ENCODE assay signal across 29 mouse cellular contexts in the genomic region with DNA sequence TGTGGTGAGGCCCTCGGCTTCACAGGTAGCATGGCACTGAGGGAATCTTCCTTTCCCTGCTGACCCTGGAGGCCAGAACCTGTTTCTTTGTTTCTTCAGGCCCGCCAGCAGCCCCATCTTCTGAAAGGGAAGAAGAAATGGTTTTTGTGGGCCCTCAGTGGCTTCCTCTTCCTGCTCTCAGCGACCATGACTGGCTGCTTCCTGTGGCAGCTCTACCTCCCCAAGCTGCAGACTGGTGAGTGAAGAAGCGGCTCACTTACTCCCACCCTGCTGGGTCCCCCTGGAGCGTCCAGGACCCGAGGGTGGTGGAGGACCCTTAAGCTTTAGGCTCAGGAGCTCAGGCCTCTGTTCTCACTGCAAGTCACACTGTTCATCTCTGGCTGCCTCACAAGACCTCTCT. TPM values are rescaled to one million over a fixed set of nuclear protein-coding genes. Genes with fewer than 3 reads are reported as not detected.
DNase-seq lines count a peak whose midpoint lies in the region; ATAC-seq and TF ChIP-seq lines count a peak whose summit lies in the region.
"Had no signal": no experiment of that assay in that cellular context is flagged by ENCODE, and none has a peak within 500 bp of the region (broad histone marks: within the 10 kb centered on the region; RNA-seq: fewer than 3 reads in every experiment).

No protein-coding gene starts in this region.

- H3K9ac ChIP-seq in heart, embryonic 11.5 days (ENCODE audit: low read depth, low read length) = no peak overlapping the region
- H3K9ac ChIP-seq: embryonic facial prominence, embryonic 12.5 days; hindbrain, embryonic 12.5 days; limb, embryonic 13.5 days; liver, embryonic 14.5 days; lung, embryonic 15.5 days; midbrain, embryonic 15.5 days had no signal

- TF ChIP-seq CTCF in left cerebral cortex, adult 2 months (IDR thresholded peaks at IDR 0.05) = no peak

- whole genome bisulfite sequencing in heart, embryonic 11.5 days (ENCODE audit: insufficient replicate concordance) = 56% methylated on average over 6 of the region's 6 CpGs

- H3K27me3 ChIP-seq in heart, embryonic 11.5 days (ENCODE audit: control insufficient read depth, insufficient read depth, low read length) = peaks cover 9% of the 10 kb centered on the region; the same call in 1 of the 2 replicates
- H3K27me3 ChIP-seq: hindbrain, embryonic 12.5 days; lung, embryonic 15.5 days; midbrain, embryonic 15.5 days had no signal

- peak; percentile 62 for ATAC-seq in megakaryocyte, adult 5-6 weeks (ENCODE audit: poor library complexity, severe bottlenecking)
- ATAC-seq in heart, embryonic 11.5 days (replicated peaks; ENCODE audit: insufficient number of reproducible peaks, low FRiP score, low TSS enrichment) = no peak
- ATAC-seq: forebrain, embryonic 14.5 days; midbrain, embryonic 15.5 days had no signal

- H3K9me3 ChIP-seq in heart, embryonic 11.5 days (replicated peaks; ENCODE audit: control insufficient read depth, low read length) = no peaks in the 10 kb centered on the region
- H3K9me3 ChIP-seq: embryonic facial prominence, embryonic 12.5 days; hindbrain, embryonic 12.5 days; limb, embryonic 13.5 days; lung, embryonic 15.5 days; midbrain, embryonic 15.5 days had no signal

- H3K27ac ChIP-seq in left cerebral cortex, adult 2 months = no peak overlapping the region
- no peak overlapping the region for H3K27ac ChIP-seq in heart, embryonic 11.5 days (ENCODE audit: low read depth, low read length)
- H3K27ac ChIP-seq: embryonic facial prominence, embryonic 12.5 days; hindbrain, embryonic 12.5 days; limb, embryonic 13.5 days; liver, embryonic 14.5 days; lung, embryonic 15.5 days; macrophage; midbrain, embryonic 15.5 days had no signal

- H3K4me1 ChIP-seq in heart, embryonic 11.5 days (ENCODE audit: control insufficient read depth, insufficient read depth, low read length) = no peaks in the 10 kb centered on the region
- H3K4me1 ChIP-seq: embryonic facial prominence, embryonic 12.5 days; limb, embryonic 13.5 days; lung, embryonic 15.5 days had no signal

- no peak overlapping the region for H3K4me2 ChIP-seq in heart, embryonic 11.5 days
- H3K4me2 ChIP-seq: embryonic facial prominence, embryonic 12.5 days; hindbrain, embryonic 12.5 days; limb, embryonic 13.5 days; lung, embryonic 15.5 days; midbrain, embryonic 15.5 days had no signal

- intact Hi-C loops in left cerebral cortex, adult 2 months (cut with DNase I) = no loop called here

- DNase-seq in 416B (ENCODE audit: low read depth) = peak; percentile 76
- peak; percentile 42 for DNase-seq in CD4-positive helper T cell, adult 2 months (ENCODE audit: low read depth, low spot score)
- DNase-seq in spleen, postnatal 36 days (ENCODE audit: low spot score in 2 of 2) = peak; percentile 45 to 56
- no peak for DNase-seq in adrenal gland, adult 8-10 months
- no peak for DNase-seq in left cerebral cortex, adult 2 months (ENCODE audit: extremely low spot score in 1 of 2, low spot score in 2 of 2)
- no peak for DNase-seq in frontal cortex, postnatal 25 days (ENCODE audit: low spot score in 2 of 2)
- DNase-seq: cerebellum, adult 9-10 months; gastrocnemius, postnatal 14 days; kidney, adult 8-10 months; kidney, postnatal 36 days; layer of hippocampus, adult 9-11 months had no signal

- no peaks in the 10 kb centered on the region for H3K36me3 ChIP-seq in heart, embryonic 11.5 days (ENCODE audit: control insufficient read depth, insufficient read depth, low read length)
- H3K36me3 ChIP-seq: embryonic facial prominence, embryonic 12.5 days; hindbrain, embryonic 12.5 days; limb, embryonic 13.5 days; lung, embryonic 15.5 days; midbrain, embryonic 15.5 days had no signal

- H3K4me3 ChIP-seq in left cerebral cortex, adult 2 months = no peak overlapping the region
- no peak overlapping the region for H3K4me3 ChIP-seq in heart, embryonic 11.5 days (ENCODE audit: low read depth, low read length)
- H3K4me3 ChIP-seq: embryonic facial prominence, embryonic 12.5 days; hindbrain, embryonic 12.5 days; limb, embryonic 13.5 days; lung, embryonic 15.5 days; midbrain, embryonic 15.5 days; myocyte had no signal

RNA-seq across cellular contexts. Expression of gene Lactbl1, which starts 4.2 kb away (rescaled TPM):
- total RNA-seq in megakaryocyte, adult 5-6 weeks (2015) = not detected in 2 replicates
- total RNA-seq in megakaryocyte, adult 5-6 weeks (2017) = 0.16 TPM in 1 of 2 replicates, not detected in the other
- total RNA-seq in adrenal gland, adult 8-10 months (2022) = not detected
- total RNA-seq in left cerebral cortex, adult 2 months (2021) = under 1 TPM in 1 of 2 experiments, not detected in 1; 0.12 TPM
- polyA plus RNA-seq in heart, embryonic 11.5 days (2014; fragmentation: Nextera tagmentation; extraction: Ambion mirVana) = not detected in 2 replicates
- total RNA-seq: adrenal gland, adult 18-20 months; gastrocnemius, postnatal 14 days had no signal
- polyA plus RNA-seq: embryonic facial prominence, embryonic 12.5 days; forebrain, embryonic 14.5 days; heart, postnatal 0 days; intestine, embryonic 14.5 days; liver, embryonic 14.5 days; lung, embryonic 15.5 days; macrophage; myocyte had no signal

RNA-seq across cellular contexts. Expression of gene Tex46, which starts 16.4 kb away (rescaled TPM):
- total RNA-seq in megakaryocyte, adult 5-6 weeks (2015) = not detected in 2 replicates
- total RNA-seq in megakaryocyte, adult 5-6 weeks (2017) = not detected in 2 replicates
- not detected for total RNA-seq in adrenal gland, adult 8-10 months (2022)
- total RNA-seq in left cerebral cortex, adult 2 months (2021) = not detected
- not detected in 2 replicates for polyA plus RNA-seq in heart, embryonic 11.5 days (2014; fragmentation: Nextera tagmentation; extraction: Ambion mirVana)
- total RNA-seq: adrenal gland, adult 18-20 months; gastrocnemius, postnatal 14 days; heart, adult 8-10 months; left cerebral cortex, postnatal 10 days had no signal
- polyA plus RNA-seq: cortical plate, adult 2 months; embryonic facial prominence, embryonic 12.5 days; forebrain, embryonic 14.5 days; heart, postnatal 0 days; hindbrain, embryonic 12.5 days; intestine, embryonic 14.5 days; limb, embryonic 13.5 days; liver, embryonic 14.5 days; lung, embryonic 15.5 days; macrophage; midbrain, embryonic 15.5 days; myocyte; stomach, embryonic 14.5 days had no signal

RNA-seq across cellular contexts. Expression of gene Kdm1a, which starts 24.1 kb away (rescaled TPM):
- total RNA-seq in megakaryocyte, adult 5-6 weeks (2015) = 24.1 and 25.8 TPM in 2 replicates
- 36.6 and 48.6 TPM in 2 replicates for total RNA-seq in megakaryocyte, adult 5-6 weeks (2017)
- 10 to 100 TPM; 45.5 to 57.8 (median 49.5) TPM for total RNA-seq in adrenal gland, adult 8-10 months (2022)
- total RNA-seq in left cerebral cortex, adult 2 months (2021) = 10 to 100 TPM; 86.7 to 91.7 TPM
- 38.9 and 41.1 TPM in 2 replicates for polyA plus RNA-seq in heart, embryonic 11.5 days (2014; fragmentation: Nextera tagmentation; extraction: Ambion mirVana)

Comparison
In these comparisons a context has a peak if more than half of its experiments do, and no peak if none do; other contexts are left out.
1. DNase-seq: peak in 416B (single experiment), CD4-positive helper T cell, adult 2 months (single experiment) and spleen, postnatal 36 days (2 of 2); none in adrenal gland, adult 8-10 months (single experiment), left cerebral cortex, adult 2 months (0 of 2) and frontal cortex, postnatal 25 days (0 of 2).